Mouse (Mus musculus) embryonic fibroblast, embryonic 13.5 days (primary cell): ENCODE data around the gene Olfr560. TPM values are rescaled to one million over a fixed set of nuclear protein-coding genes. Genes with fewer than 3 reads are reported as not detected.

Source experiments
- H3K27ac ChIP-seq: 2 replicates; pipeline ENCODE4 v1.5.1; 2012; ENCODE audit warnings: low read length, control low read depth, inconsistent platforms; ENCODE audit not compliant: insufficient read depth
- H3K4me1 ChIP-seq: 2 replicates; pipeline ENCODE4 v1.6.1; 2011; ENCODE audit warnings: low read length; ENCODE audit not compliant: control insufficient read depth, insufficient read depth
- H3K4me3 ChIP-seq: 2 replicates; pipeline ENCODE4 v1.5.1; 2011; ENCODE audit warnings: mild to moderate bottlenecking, control low read depth, low read length; ENCODE audit not compliant: insufficient read depth
- CTCF ChIP-seq: IDR thresholded peaks from 2 replicates; pipeline ENCODE4 v1.5.1; 2011; ENCODE audit warnings: mild to moderate bottlenecking, control low read depth, low read length, moderate library complexity, borderline replicate concordance; ENCODE audit not compliant: insufficient read depth
- POLR2A ChIP-seq: IDR thresholded peaks from 2 replicates; pipeline ENCODE4 v1.6.1; 2011; ENCODE audit warnings: low read depth, mild to moderate bottlenecking, control low read depth, low read length, moderate library complexity
- polyA plus RNA-seq: library from polyadenylated mRNA; stranded (reverse); fragments of >200 nt; gene quantifications from 2 replicates; pipeline ENCODE4 v1.2.4, GENCODE M21; 2011; ENCODE audit warnings: low read depth; ENCODE audit not compliant: missing spikeins, insufficient read length

Gene Olfr560
- polyA plus RNA-seq, result not detected in 2 replicates

GRCm38 (mm10) chr7:102759266-102759665 lies at the start of gene Olfr560, which contains the start of gene Olfr78:
Olfr560 (minus strand) TSS chr7:102759366.
Olfr78 (minus strand) TSS chr7:102759471.
- TF ChIP-seq CTCF, result no peak
- TF ChIP-seq POLR2A, result no peak
- Histone ChIP-seq H3K4me1 (no peaks in the 10 kb centered on the region), H3K27ac (no peak within 1 kb of the TSS), H3K4me3 (no peak within 1 kb of the TSS)

- Histone ChIP-seq H3K4me1 (no peaks in the 10 kb centered on the region), H3K4me3 (no peak within 1 kb of the TSS), H3K27ac (no peak within 1 kb of the TSS)
- TF ChIP-seq CTCF, result no peak
- no peak for TF ChIP-seq POLR2A
Observed at GRCm38 (mm10) chr7:102803180-102803579, 44.0 kb upstream of the Olfr560 start, which contains the start of gene Olfr564. Olfr564 (plus strand) TSS chr7:102803480.

GRCm38 (mm10) chr7:102770921-102771320 lies 11.8 kb upstream of the Olfr560 start, which contains the start of gene Olfr561:
Olfr561 (plus strand) TSS chr7:102771221.
- H3K4me1 ChIP-seq, result no peaks in the 10 kb centered on the region
- no peak within 1 kb of the TSS for H3K27ac ChIP-seq
- no peak within 1 kb of the TSS for H3K4me3 ChIP-seq
- TF ChIP-seq POLR2A (no peak), CTCF (no peak)

- Histone ChIP-seq H3K4me1 (no peaks in the 10 kb centered on the region), H3K27ac (no peak overlapping the region), H3K4me3 (no peak overlapping the region)
- TF ChIP-seq CTCF (no peak), POLR2A (no peak)
Observed at GRCm38 (mm10) chr7:102752086-102752485, 7.1 kb downstream of the Olfr560 start.

- no peak for TF ChIP-seq POLR2A
- TF ChIP-seq CTCF, result no peak
- Histone ChIP-seq H3K27ac (no peak overlapping the region), H3K4me1 (no peaks in the 10 kb centered on the region), H3K4me3 (no peak overlapping the region)
Observed at GRCm38 (mm10) chr7:102737705-102738104, 21.5 kb downstream of the Olfr560 start.

GRCm38 (mm10) chr7:102733793-102734192 lies 25.4 kb downstream of the Olfr560 start:
- Histone ChIP-seq H3K4me3 (no peak overlapping the region), H3K27ac (no peak overlapping the region), H3K4me1 (no peaks in the 10 kb centered on the region)
- TF ChIP-seq POLR2A (no peak), CTCF (no peak)

GRCm38 (mm10) chr7:102727391-102727790 lies 31.8 kb downstream of the Olfr560 start, which contains the start of gene Olfr559:
Olfr559 (minus strand) TSS chr7:102727491.
- Histone ChIP-seq H3K4me1 (no peaks in the 10 kb centered on the region), H3K4me3 (no peak within 1 kb of the TSS), H3K27ac (no peak within 1 kb of the TSS)
- TF ChIP-seq POLR2A (no peak), CTCF (no peak)

GRCm38 (mm10) chr7:102718970-102719369 lies 40.2 kb downstream of the Olfr560 start, which contains the start of gene Olfr33:
Olfr33 (minus strand) TSS chr7:102719070.
- TF ChIP-seq POLR2A (no peak), CTCF (no peak)
- no peak within 1 kb of the TSS for H3K4me3 ChIP-seq
- no peaks in the 10 kb centered on the region for H3K4me1 ChIP-seq
- no peak within 1 kb of the TSS for H3K27ac ChIP-seq

- H3K4me3 ChIP-seq, result no peak within 1 kb of the TSS
- no peaks in the 10 kb centered on the region for H3K4me1 ChIP-seq
- TF ChIP-seq POLR2A (no peak), CTCF (no peak)
- H3K27ac ChIP-seq, result no peak within 1 kb of the TSS
Observed at GRCm38 (mm10) chr7:102701915-102702314, 57.3 kb downstream of the Olfr560 start, which contains the start of gene Olfr558. Olfr558 (plus strand) TSS chr7:102702215.

Other genes with a start within 250 kb of the Olfr560 start
- gene Olfr547, start 224.6 kb downstream of the Olfr560 start, polyA plus RNA-seq, result not detected in 2 replicates
- gene Olfr548-ps1, start 218.5 kb downstream of the Olfr560 start, polyA plus RNA-seq, result not detected in 2 replicates
- not detected in 2 replicates for gene Olfr549, start 209.5 kb downstream of the Olfr560 start, polyA plus RNA-seq
- 8.4 and 8.8 TPM in 2 replicates for gene Trim21, start 193.9 kb downstream of the Olfr560 start, polyA plus RNA-seq
- not detected in 2 replicates for gene Olfr550, start 187.9 kb downstream of the Olfr560 start, polyA plus RNA-seq
- gene Olfr551, start 167.5 kb downstream of the Olfr560 start, polyA plus RNA-seq, result not detected in 2 replicates
- not detected in 2 replicates for gene Olfr552, start 161.6 kb downstream of the Olfr560 start, polyA plus RNA-seq
- not detected in 2 replicates for gene Olfr553, start 141.1 kb downstream of the Olfr560 start, polyA plus RNA-seq
- not detected in 2 replicates for gene Olfr554, start 120.9 kb downstream of the Olfr560 start, polyA plus RNA-seq
- not detected in 2 replicates for gene Olfr555, start 100.5 kb downstream of the Olfr560 start, polyA plus RNA-seq
- gene Olfr556, start 94.5 kb downstream of the Olfr560 start, polyA plus RNA-seq, result not detected in 2 replicates
- gene Trim68, start 72.0 kb downstream of the Olfr560 start, polyA plus RNA-seq, result 10.0 and 10.6 TPM in 2 replicates
- not detected in 2 replicates for gene Olfr557, start 63.5 kb downstream of the Olfr560 start, polyA plus RNA-seq
- gene Olfr558, start 57.2 kb downstream of the Olfr560 start, polyA plus RNA-seq, result not detected in 2 replicates
- not detected in 2 replicates for gene Olfr33, start 40.3 kb downstream of the Olfr560 start, polyA plus RNA-seq
- gene Olfr559, start 31.9 kb downstream of the Olfr560 start, polyA plus RNA-seq, result not detected in 2 replicates
- gene Olfr78, start 105 bp upstream of the Olfr560 start, polyA plus RNA-seq, result not detected in 2 replicates
- not detected in 2 replicates for gene Olfr561, start 11.9 kb upstream of the Olfr560 start, polyA plus RNA-seq
- gene Olfr564, start 44.1 kb upstream of the Olfr560 start, polyA plus RNA-seq, result not detected in 2 replicates
- not detected in 2 replicates for gene Olfr566, start 99.4 kb upstream of the Olfr560 start, polyA plus RNA-seq
- not detected in 2 replicates for gene Olfr568, start 117.8 kb upstream of the Olfr560 start, polyA plus RNA-seq
- gene Olfr569, start 131.5 kb upstream of the Olfr560 start, polyA plus RNA-seq, result not detected in 2 replicates
- not detected in 2 replicates for gene Olfr570, start 135.2 kb upstream of the Olfr560 start, polyA plus RNA-seq
- 0.21 TPM in 1 of 2 replicates, not detected in the other for gene Olfr571, start 158.2 kb upstream of the Olfr560 start, polyA plus RNA-seq
- not detected in 2 replicates for gene Olfr572, start 165.0 kb upstream of the Olfr560 start, polyA plus RNA-seq
- gene Olfr573-ps1, start 183.2 kb upstream of the Olfr560 start, polyA plus RNA-seq, result not detected in 2 replicates
- not detected in 2 replicates for gene Olfr574, start 189.1 kb upstream of the Olfr560 start, polyA plus RNA-seq
- not detected in 2 replicates for gene Olfr575, start 199.4 kb upstream of the Olfr560 start, polyA plus RNA-seq
- gene Olfr576, start 203.3 kb upstream of the Olfr560 start, polyA plus RNA-seq, result not detected in 2 replicates
- gene Olfr577, start 216.6 kb upstream of the Olfr560 start, polyA plus RNA-seq, result not detected in 2 replicates
- not detected in 2 replicates for gene Olfr578, start 230.0 kb upstream of the Olfr560 start, polyA plus RNA-seq